Mouse (Mus musculus) liver, embryonic 14.5 days (tissue): ENCODE measurements around the gene Gm14496.

ENCODE experiments used
- CTCF ChIP-seq: IDR thresholded peaks from 2 replicates; pipeline ENCODE4 v1.5.1; 2016; ENCODE audit warnings: antibody characterized with exemption, low read depth, control low read depth
- EP300 ChIP-seq: IDR thresholded peaks from 2 replicates; pipeline ENCODE4 v1.6.1; 2016; ENCODE audit warnings: antibody characterized with exemption, low read depth

GRCm38 (mm10) chr2:181990829-181991228, at the start of gene Gm14496:
- TF ChIP-seq CTCF (no peak), EP300 (no peak)
